Comparison of ENCODE assay signal across 23 mouse cellular contexts in the genomic region with DNA sequence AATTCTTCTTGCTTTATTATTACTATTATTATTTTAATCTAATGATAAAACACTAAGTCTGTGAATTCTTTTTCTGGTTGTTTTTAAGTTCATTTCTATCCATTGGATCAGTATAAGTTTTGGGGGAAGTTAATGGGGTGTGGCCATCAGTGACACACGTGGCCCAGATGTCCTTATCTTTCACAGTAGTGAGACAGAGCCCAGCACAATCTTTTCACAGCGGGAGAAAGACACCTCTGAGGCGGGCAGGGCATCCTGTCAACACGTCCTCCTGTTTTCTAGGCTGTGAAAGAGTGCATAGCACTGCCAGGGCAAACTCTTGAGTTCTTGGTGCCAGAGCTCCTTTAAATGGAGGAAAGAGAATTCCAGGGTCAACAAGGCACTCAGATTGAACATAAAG.
A peak's percentile ranks its signal among the peaks of the same experiment; 100 is the strongest.
DNase-seq lines count a peak whose midpoint lies in the region; ATAC-seq and TF ChIP-seq lines count a peak whose summit lies in the region.
"Had no signal": no experiment of that assay in that cellular context is flagged by ENCODE, and none has a peak within 500 bp of the region (broad histone marks: within the 10 kb centered on the region; RNA-seq: fewer than 3 reads in every experiment).

No protein-coding gene starts in this region.

- H3K9me3 ChIP-seq in liver, embryonic 13.5 days (replicated peaks), result no peaks in the 10 kb centered on the region
- H3K9me3 ChIP-seq in liver, postnatal 0 days (ENCODE audit: low read length), result no peaks in the 10 kb centered on the region
- H3K9me3 ChIP-seq: embryonic facial prominence, embryonic 13.5 days; forebrain, embryonic 12.5 days; heart, embryonic 10.5 days; hindbrain, embryonic 13.5 days had no signal

- H3K4me1 ChIP-seq in liver, embryonic 13.5 days (replicated peaks), result peaks cover 13% of the 10 kb centered on the region
- no peaks in the 10 kb centered on the region; the same call in 1 of the 2 replicates for H3K4me1 ChIP-seq in liver, postnatal 0 days (ENCODE audit: insufficient read depth)
- no peaks in the 10 kb centered on the region for H3K4me1 ChIP-seq in kidney, adult 2 months (ENCODE audit: control insufficient read depth, insufficient read depth, low read length)
- H3K4me1 ChIP-seq: embryonic facial prominence, embryonic 13.5 days; forebrain, embryonic 12.5 days had no signal

- no peaks in the 10 kb centered on the region for H3K27me3 ChIP-seq in liver, embryonic 13.5 days
- no peaks in the 10 kb centered on the region for H3K27me3 ChIP-seq in liver, postnatal 0 days (ENCODE audit: insufficient read depth, low read length)
- H3K27me3 ChIP-seq in kidney, adult 2 months (replicated peaks; ENCODE audit: control insufficient read depth, insufficient read depth, low read length), result no peaks in the 10 kb centered on the region
- H3K27me3 ChIP-seq: embryonic facial prominence, embryonic 13.5 days; forebrain, embryonic 12.5 days; hindbrain, embryonic 13.5 days had no signal

- H3K27ac ChIP-seq in liver, embryonic 13.5 days, result no peak overlapping the region
- no peak overlapping the region for H3K27ac ChIP-seq in liver, postnatal 0 days (ENCODE audit: low read depth)
- H3K27ac ChIP-seq in left cerebral cortex, adult 2 months, result no peak overlapping the region
- no peak overlapping the region for H3K27ac ChIP-seq in kidney, adult 2 months (ENCODE audit: insufficient read depth, low read depth, low read length)
- H3K27ac ChIP-seq: embryonic facial prominence, embryonic 13.5 days; forebrain, embryonic 12.5 days; heart, embryonic 10.5 days; hindbrain, embryonic 13.5 days; hindbrain, postnatal 0 days had no signal

- ATAC-seq in liver, embryonic 13.5 days (ENCODE audit: low read depth), result peak; percentile 82
- peak; percentile 72 for ATAC-seq in liver, postnatal 0 days
- ATAC-seq: CD4-positive, CD25-positive, alpha-beta regulatory T cell, adult 4 months; forebrain, embryonic 16.5 days; hindbrain, postnatal 0 days had no signal

- no peak overlapping the region for H3K4me3 ChIP-seq in liver, embryonic 13.5 days (replicated peaks)
- H3K4me3 ChIP-seq in liver, postnatal 0 days (ENCODE audit: low read depth, low read length), result no peak overlapping the region
- no peak overlapping the region for H3K4me3 ChIP-seq in left cerebral cortex, adult 2 months
- no peak overlapping the region for H3K4me3 ChIP-seq in kidney, adult 2 months (ENCODE audit: insufficient read depth, low read depth, low read length)
- H3K4me3 ChIP-seq: embryonic facial prominence, embryonic 13.5 days; forebrain, embryonic 12.5 days; heart, embryonic 10.5 days; hindbrain, embryonic 13.5 days had no signal

- intact Hi-C loops in left cerebral cortex, adult 2 months (cut with DNase I), result no loop called here

- no peak for TF ChIP-seq CTCF in liver, postnatal 0 days (IDR thresholded peaks at IDR 0.05; ENCODE audit: low read depth)
- no peak for TF ChIP-seq CTCF in left cerebral cortex, adult 2 months (IDR thresholded peaks at IDR 0.05)
- TF ChIP-seq CTCF in kidney, adult 2 months (conservative IDR thresholded peaks at IDR 0.05; ENCODE audit: insufficient read depth, insufficient read length, low read depth, low read length), result no peak

- WGBS in liver, embryonic 13.5 days (ENCODE audit: insufficient replicate concordance), result 7% methylated on average over 4 of the region's 4 CpGs
- 33% methylated on average over 4 of the region's 4 CpGs for WGBS in liver, postnatal 0 days (ENCODE audit: insufficient replicate concordance)
- 62% methylated on average over 4 of the region's 4 CpGs for WGBS in kidney, adult 2 months

- no peaks in the 10 kb centered on the region for H3K36me3 ChIP-seq in liver, embryonic 13.5 days
- H3K36me3 ChIP-seq in liver, postnatal 0 days (replicated peaks; ENCODE audit: insufficient read depth, low read length), result no peaks in the 10 kb centered on the region
- H3K36me3 ChIP-seq in kidney, adult 2 months (ENCODE audit: control insufficient read depth, insufficient read depth, low read length), result no peaks in the 10 kb centered on the region
- H3K36me3 ChIP-seq: embryonic facial prominence, embryonic 13.5 days; forebrain, embryonic 12.5 days; G1E; heart, embryonic 10.5 days; hindbrain, embryonic 13.5 days had no signal

- peak; percentile 28; the same call in 1 of the 2 replicates for TF ChIP-seq EP300 in liver, postnatal 0 days (IDR thresholded peaks at IDR 0.05; ENCODE audit: low read depth)

- TF ChIP-seq POLR2A in kidney, adult 2 months (IDR thresholded peaks at IDR 0.05; ENCODE audit: low read depth, low read length), result no peak

- peak; percentile 81 for DNase-seq in heart, adult 11 months
- DNase-seq in heart, adult 8-10 months (ENCODE audit: low spot score), result no peak
- peak; percentile 13 for DNase-seq in liver, embryonic 13.5 days
- no peak for DNase-seq in liver, postnatal 0 days
- no peak for DNase-seq in layer of hippocampus, postnatal 36 days
- no peak for DNase-seq in left cerebral cortex, adult 2 months (ENCODE audit: extremely low spot score in 1 of 2, low spot score in 2 of 2)
- DNase-seq in kidney, adult 2 months, result no peak
- DNase-seq: adrenal gland, adult 8-10 months; adrenal gland, postnatal 36 days; B cell, adult 2 months; cerebellum, adult 18-20 months; cerebellum, adult 9-11 months; cerebellum, postnatal 36 days; gastrocnemius, postnatal 14 days; heart, postnatal 14 days had no signal

- H3K4me2 ChIP-seq in liver, embryonic 13.5 days, result no peak overlapping the region
- H3K4me2 ChIP-seq in liver, postnatal 0 days (ENCODE audit: low read depth, low read length), result no peak overlapping the region
- H3K4me2 ChIP-seq: embryonic facial prominence, embryonic 13.5 days; forebrain, embryonic 12.5 days; hindbrain, embryonic 13.5 days had no signal

- H3K9ac ChIP-seq in liver, embryonic 13.5 days, result no peak overlapping the region
- H3K9ac ChIP-seq in liver, postnatal 0 days (replicated peaks), result no peak overlapping the region
- H3K9ac ChIP-seq: embryonic facial prominence, embryonic 13.5 days; forebrain, embryonic 12.5 days; hindbrain, embryonic 13.5 days had no signal

Comparison
In these comparisons a context has a peak if more than half of its experiments do, and no peak if none do; other contexts are left out.
1. DNase-seq: peak in heart, adult 11 months (single experiment) and liver, embryonic 13.5 days (single experiment); none in heart, adult 8-10 months (single experiment), liver, postnatal 0 days (single experiment), layer of hippocampus, postnatal 36 days (0 of 2), left cerebral cortex, adult 2 months (0 of 2) and kidney, adult 2 months (single experiment).